Mouse (Mus musculus) CH12.LX (cell line): ENCODE data around the gene Ano10. TPM values are rescaled to one million over a fixed set of nuclear protein-coding genes. Genes with fewer than 3 reads are reported as not detected.

ENCODE experiments used
- DNase-seq: peaks from one replicate; pipeline ENCODE4 v3.0.0-alpha.2; 2013; ENCODE audit errors: extremely low read depth
- H3K27ac ChIP-seq: 2 replicates; pipeline ENCODE4 v1.5.1; 2012; ENCODE audit warnings: low read depth, mild to moderate bottlenecking, control low read depth, moderate library complexity; ENCODE audit not compliant: insufficient read depth
- H3K27me3 ChIP-seq: replicated peaks from 2 replicates; pipeline ENCODE3; 2012; ENCODE audit warnings: inconsistent platforms
- H3K36me3 ChIP-seq, 2 experiments: replicated peaks in 1 of 2; 2 replicates each; pipeline versions ENCODE3 to v1.6.1; 2012; ENCODE audit warnings: inconsistent platforms in 1 of 2, low read length in 1 of 2, mild to moderate bottlenecking in 1 of 2, mixed read lengths in 1 of 2, moderate library complexity in 1 of 2; ENCODE audit not compliant: control insufficient read depth in 1 of 2, insufficient read depth in 1 of 2
- H3K4me1 ChIP-seq, 2 experiments: 2 replicates each; pipeline ENCODE4 v1.6.1; 2012; ENCODE audit warnings: inconsistent platforms in 1 of 2, moderate library complexity in 1 of 2; ENCODE audit not compliant: insufficient read depth in 2 of 2, control insufficient read depth in 1 of 2
- H3K4me2 ChIP-seq: 2 replicates; pipeline ENCODE4 v1.6.1; 2012; ENCODE audit warnings: low read depth, mild to moderate bottlenecking, control low read depth; ENCODE audit not compliant: poor library complexity, insufficient read depth, severe bottlenecking
- H3K4me3 ChIP-seq, 3 experiments: fragments of 150-350 bp in 1 of 3; sonication (generic) in 1 of 3; replicated peaks in 1 of 3; 2 replicates each; pipeline versions ENCODE3 to v1.5.1; 2011 to 2012; ENCODE audit warnings: low read depth in 2 of 3, low read length in 2 of 3, mild to moderate bottlenecking in 2 of 3, moderate library complexity in 2 of 3, control low read depth in 1 of 3, improper control_type of control experiment in 1 of 3, inconsistent platforms in 1 of 3, mixed read lengths in 1 of 3; ENCODE audit not compliant: poor library complexity in 1 of 3
- H3K79me2 ChIP-seq: replicated peaks from 2 replicates; pipeline ENCODE4 v1.6.1; 2012; ENCODE audit warnings: mild to moderate bottlenecking, moderate library complexity; ENCODE audit not compliant: control insufficient read depth, poor library complexity, insufficient read depth, severe bottlenecking; ENCODE audit errors: extremely low read depth
- H3K9ac ChIP-seq: 2 replicates; pipeline ENCODE4 v1.6.1; 2012; ENCODE audit warnings: low read depth, mild to moderate bottlenecking, control low read depth, moderate library complexity; ENCODE audit not compliant: insufficient read depth
- H3K9me3 ChIP-seq: replicated peaks from 2 replicates; pipeline ENCODE3; 2012; ENCODE audit warnings: low read length, inconsistent platforms, mixed read lengths
- CHD2 ChIP-seq: IDR thresholded peaks from 2 replicates; pipeline ENCODE4 v1.6.1; 2011; ENCODE audit warnings: low read length, improper control_type of control experiment
- CTCF ChIP-seq, 2 experiments: IDR thresholded peaks in 1 of 2; conservative IDR thresholded peaks in 1 of 2; 2 replicates each; pipeline ENCODE4 v1.5.1; 2011 to 2012; ENCODE audit warnings: low read depth in 2 of 2, low read length in 2 of 2, improper control_type of control experiment in 1 of 2, inconsistent platforms in 1 of 2, mild to moderate bottlenecking in 1 of 2, moderate library complexity in 1 of 2
- E2F4 ChIP-seq: IDR thresholded peaks from 2 replicates; pipeline ENCODE4 v1.6.1; 2011; ENCODE audit warnings: low read depth, low read length, improper control_type of control experiment; ENCODE audit not compliant: insufficient replicate concordance
- EP300 ChIP-seq: IDR thresholded peaks from 2 replicates; pipeline ENCODE4 v1.6.1; 2011; ENCODE audit warnings: low read length, improper control_type of control experiment
- ETS1 ChIP-seq: conservative IDR thresholded peaks from 2 replicates; pipeline ENCODE4 v1.6.1; 2012; ENCODE audit warnings: low read depth, mild to moderate bottlenecking, inconsistent platforms, low read length, improper control_type of control experiment, moderate library complexity
- JUND ChIP-seq: conservative IDR thresholded peaks from 2 replicates; pipeline ENCODE4 v1.6.1; 2011; ENCODE audit warnings: low read depth, low read length, improper control_type of control experiment
- KAT2A ChIP-seq: IDR thresholded peaks from 2 replicates; pipeline ENCODE4 v1.6.1; 2012; ENCODE audit warnings: low read length, improper control_type of control experiment, inconsistent platforms; ENCODE audit not compliant: insufficient replicate concordance
- MAFK ChIP-seq: IDR thresholded peaks from 2 replicates; pipeline ENCODE4 v1.6.1; 2011; ENCODE audit warnings: low read length, improper control_type of control experiment; ENCODE audit not compliant: insufficient replicate concordance
- MAZ ChIP-seq: IDR thresholded peaks from 2 replicates; pipeline ENCODE4 v1.6.1; 2012; ENCODE audit warnings: low read depth, mild to moderate bottlenecking, inconsistent platforms, low read length, improper control_type of control experiment, moderate library complexity
- MXI1 ChIP-seq: IDR thresholded peaks from 2 replicates; pipeline ENCODE4 v1.6.1; 2011; ENCODE audit warnings: mild to moderate bottlenecking, low read depth, low read length, improper control_type of control experiment
- NELFE ChIP-seq: IDR thresholded peaks from 2 replicates; pipeline ENCODE4 v1.6.1; 2011; ENCODE audit warnings: low read depth, low read length, improper control_type of control experiment
- NRF1 ChIP-seq: IDR thresholded peaks from 2 replicates; pipeline ENCODE4 v1.6.1; 2014; ENCODE audit warnings: low read depth, mild to moderate bottlenecking, inconsistent platforms, low read length, improper control_type of control experiment, moderate library complexity
- PAX5 ChIP-seq: IDR thresholded peaks from 2 replicates; pipeline ENCODE4 v1.6.1; 2012; ENCODE audit warnings: low read length, inconsistent platforms, mixed read lengths
- POLR2A ChIP-seq: IDR thresholded peaks from 2 replicates; pipeline ENCODE4 v1.6.1; 2011; ENCODE audit warnings: low read depth, mild to moderate bottlenecking, improper control_type of control experiment, low read length
- POLR2AphosphoS2 ChIP-seq: IDR thresholded peaks from 2 replicates; pipeline ENCODE4 v1.6.1; 2011; ENCODE audit warnings: low read depth, low read length, improper control_type of control experiment
- RAD21 ChIP-seq: IDR thresholded peaks from 2 replicates; pipeline ENCODE4 v1.6.1; 2011; ENCODE audit warnings: low read depth, mild to moderate bottlenecking, low read length, improper control_type of control experiment, moderate library complexity
- TCF12 ChIP-seq: IDR thresholded peaks from 2 replicates; pipeline ENCODE4 v1.6.1; 2014; ENCODE audit warnings: low read depth, mild to moderate bottlenecking, inconsistent platforms, low read length, improper control_type of control experiment
- USF1 ChIP-seq: IDR thresholded peaks from 2 replicates; pipeline ENCODE4 v1.6.1; 2014; ENCODE audit warnings: low read depth, mild to moderate bottlenecking, inconsistent platforms, low read length, improper control_type of control experiment
- ZKSCAN1 ChIP-seq: IDR thresholded peaks from 2 replicates; pipeline ENCODE4 v1.6.1; 2012; ENCODE audit warnings: low read depth, inconsistent platforms, low read length, improper control_type of control experiment, borderline replicate concordance
- ZMIZ1 ChIP-seq: IDR thresholded peaks from 2 replicates; pipeline ENCODE4 v1.6.1; 2012; ENCODE audit warnings: low read depth, mild to moderate bottlenecking, inconsistent platforms, low read length, improper control_type of control experiment
- dilution Hi-C: fragments of 300-500 bp; cut with MboI; formaldehyde crosslinking; loops from 2 replicates; pipeline ENCODE4 v1.14.3; 2020; ENCODE audit warnings: low sequenced_read_pairs; ENCODE audit not compliant: extremely low pct_unique_long_range_greater_than_20kb, extremely low pct_ligation_motif_present
- in situ Hi-C: fragments of 300-500 bp; cut with MboI; formaldehyde crosslinking; loops from 3 replicates; pipeline ENCODE4 v1.14.3; 2019; ENCODE audit warnings: low sequenced_read_pairs, low pct_ligation_motif_present, low pct_unique_long_range_greater_than_20kb, mixed read lengths
- polyA plus RNA-seq: library from polyadenylated mRNA; unstranded; fragments of >175 nt; gene quantifications from 2 replicates; pipeline ENCODE4 v1.2.1, GENCODE M21; 2012; ENCODE audit warnings: low read depth; ENCODE audit not compliant: insufficient read length
- total RNA-seq, 2 experiments: library from RNA; depleted of rRNA; stranded (reverse); fragments of 300-350 nt in 1 of 2; fragments of >200 nt in 1 of 2; gene quantifications; 2 replicates each; pipeline ENCODE4 v1.2.3; 2012 to 2014

Ano10 gene
- total and polyA plus RNA-seq, 3 experiments: 9.5 to 23.9 (median 12.2) TPM

- Histone ChIP-seq H3K27ac (no peak overlapping the region), H3K79me2 (no peaks in the 10 kb centered on the region), H3K4me3 (no peak overlapping the region), H3K4me1 (no peaks in the 10 kb centered on the region), H3K9ac (no peak overlapping the region), H3K9me3 (no peaks in the 10 kb centered on the region), H3K27me3 (peaks cover 3% of the 10 kb centered on the region), H3K4me2 (no peak overlapping the region)
- in situ Hi-C loops (no loop called here), dilution Hi-C loops (no loop called here)
- no peak for DNase-seq
- TF ChIP-seq KAT2A (no peak), NRF1 (no peak), EP300 (no peak), POLR2A (no peak), JUND (no peak), ZMIZ1 (no peak), CTCF (conservative IDR thresholded peaks at IDR 0.05 in 1 of 2, IDR thresholded peaks at IDR 0.05 in 1 of 2; ENCODE audit: low read depth in 2 of 2, low read length in 2 of 2) (no peak), PAX5 (no peak), MAZ (no peak), RAD21 (no peak), MXI1 (no peak), MAFK (no peak), USF1 (no peak), POLR2AphosphoS2 (no peak), TCF12 (no peak), E2F4 (no peak), ETS1 (no peak)
- TF ChIP-seq, all 38 proteins: peak for 0
- H3K36me3 ChIP-seq: no peaks in the 10 kb centered on the region
Measured at GRCm38 (mm10) chr9:122339972-122340371, 45.7 kb upstream of the Ano10 start.

GRCm38 (mm10) chr9:122337510-122337931, 43.3 kb upstream of the Ano10 start:
- Histone ChIP-seq H3K9ac (no peak overlapping the region), H3K36me3 (no peaks in the 10 kb centered on the region), H3K27ac (no peak overlapping the region), H3K4me3 (no peak overlapping the region), H3K4me2 (no peak overlapping the region), H3K27me3 (no peaks in the 10 kb centered on the region)
- dilution Hi-C loops: no loop called here
- no peak for DNase-seq
- TF ChIP-seq NELFE (no peak), CHD2 (no peak), EP300 (no peak), MAFK (no peak), ZKSCAN1 (no peak), POLR2AphosphoS2 (no peak), MAZ (no peak)
- TF ChIP-seq, all 38 proteins: peak for 0
- in situ Hi-C loops: no loop called here
- Histone ChIP-seq H3K9me3 (no peaks in the 10 kb centered on the region), H3K79me2 (no peaks in the 10 kb centered on the region), H3K4me1 (no peaks in the 10 kb centered on the region)
